Mouse (Mus musculus) heart, embryonic 16.5 days (tissue): Measurements from ENCODE around the gene Hist1h2bc. TPM values are rescaled to one million over a fixed set of nuclear protein-coding genes. Genes with fewer than 3 reads are reported as not detected.
"Not testable (repeated sequence)": the region's sequence is repeated elsewhere in the genome, so short reads cannot be mapped to it uniquely, and the experiment has no call there.

Experiments used
- ATAC-seq: fragments of 200-750 bp; cut with Nextera tagmentation; replicated peaks from 2 replicates; pipeline ENCODE4 v1.8.0; 2017; ENCODE audit warnings: moderate number of reproducible peaks; ENCODE audit not compliant: insufficient read depth, low FRiP score; ENCODE audit errors: extremely low read depth
- H3K27ac ChIP-seq: fragments of 300-500 bp; sonication (generic); 2 replicates; pipeline ENCODE4 v1.5.1; 2014; ENCODE audit warnings: mild to moderate bottlenecking, low read length, control low read depth, moderate library complexity
- H3K27me3 ChIP-seq: fragments of 300-500 bp; sonication (generic); 2 replicates; pipeline ENCODE4 v1.6.1; 2014; ENCODE audit warnings: low read length, mixed read lengths; ENCODE audit not compliant: control insufficient read depth, insufficient read depth
- H3K36me3 ChIP-seq: fragments of 300-500 bp; sonication (generic); 2 replicates; pipeline ENCODE4 v1.6.1; 2014; ENCODE audit not compliant: control insufficient read depth, insufficient read depth
- H3K4me1 ChIP-seq: fragments of 300-500 bp; sonication (generic); 2 replicates; pipeline ENCODE4 v1.6.1; 2014; ENCODE audit warnings: low read length, mixed read lengths; ENCODE audit not compliant: control insufficient read depth, insufficient read depth
- H3K4me2 ChIP-seq: fragments of 300-500 bp; sonication (generic); 2 replicates; pipeline ENCODE4 v1.6.1; 2014; ENCODE audit warnings: low read depth, mild to moderate bottlenecking, control low read depth, low read length
- H3K4me3 ChIP-seq: fragments of 300-500 bp; sonication (generic); 2 replicates; pipeline ENCODE4 v1.5.1; 2014; ENCODE audit warnings: mild to moderate bottlenecking, control low read depth, low read length
- H3K9ac ChIP-seq: fragments of 300-500 bp; sonication (generic); 2 replicates; pipeline ENCODE4 v1.6.1; 2014; ENCODE audit warnings: low read length, control low read depth
- H3K9me3 ChIP-seq: fragments of 300-500 bp; sonication (generic); replicated peaks from 2 replicates; pipeline ENCODE4 v1.6.1; 2016; ENCODE audit warnings: low read length; ENCODE audit not compliant: control insufficient read depth
- WGBS: fragments of 180-500 bp; shearing (Covaris S2); extraction: QIAGEN DNeasy Blood & Tissue Kit; methylation state at CpG from one replicate; pipeline ENCODE4 v1.1.7; 2014; 5-methylcytosine and 5-hydroxymethylcytosine counted together
- polyA plus RNA-seq: library from polyadenylated mRNA; unstranded; fragments of >200 nt; fragmentation: Nextera tagmentation; extraction: Ambion mirVana; gene quantifications from 2 replicates; pipeline ENCODE4 v1.2.1, GENCODE M21; 2015

Hist1h2bc gene
- polyA plus RNA-seq, 1 experiment from 2014 or later: 49.7 TPM

GRCm38 (mm10) chr13:23706771-23707170 is 22.8 kb downstream of the Hist1h2bc start:
- Histone ChIP-seq H3K36me3 (no peaks in the 10 kb centered on the region), H3K9me3 (no peaks in the 10 kb centered on the region), H3K4me3 (no peak overlapping the region), H3K27ac (no peak overlapping the region), H3K27me3 (no peaks in the 10 kb centered on the region), H3K9ac (no peak overlapping the region), H3K4me2 (no peak overlapping the region), H3K4me1 (peaks cover 12% of the 10 kb centered on the region)
- WGBS: 93% methylated on average over 12 of the region's 12 CpGs
- ATAC-seq: no peak

- no peak overlapping the region for H3K4me3 ChIP-seq
- no peaks in the 10 kb centered on the region for H3K9me3 ChIP-seq
- no peak overlapping the region; the same call in 1 of the 2 replicates for H3K27ac ChIP-seq
- no peaks in the 10 kb centered on the region for H3K36me3 ChIP-seq
- peaks cover 12% of the 10 kb centered on the region for H3K4me1 ChIP-seq
- H3K4me2 ChIP-seq: no peak overlapping the region
- WGBS: 75% methylated on average over 4 of the region's 4 CpGs
- ATAC-seq: no peak
- H3K9ac ChIP-seq: no peak overlapping the region
- H3K27me3 ChIP-seq: no peaks in the 10 kb centered on the region
These were observed 24.0 kb downstream of the Hist1h2bc start for GRCm38 (mm10) chr13:23708041-23708440.

- Histone ChIP-seq H3K36me3 (no peaks in the 10 kb centered on the region), H3K27me3 (no peaks in the 10 kb centered on the region), H3K9me3 (no peaks in the 10 kb centered on the region), H3K4me2 (no peak overlapping the region), H3K4me1 (peaks cover 12% of the 10 kb centered on the region), H3K27ac (no peak overlapping the region; the same call in 1 of the 2 replicates), H3K4me3 (no peak overlapping the region), H3K9ac (no peak overlapping the region)
- ATAC-seq: no peak
- 50% methylated on average over 4 of the region's 4 CpGs for WGBS
These were observed 24.7 kb downstream of the Hist1h2bc start for GRCm38 (mm10) chr13:23708654-23709053.

DNA sequence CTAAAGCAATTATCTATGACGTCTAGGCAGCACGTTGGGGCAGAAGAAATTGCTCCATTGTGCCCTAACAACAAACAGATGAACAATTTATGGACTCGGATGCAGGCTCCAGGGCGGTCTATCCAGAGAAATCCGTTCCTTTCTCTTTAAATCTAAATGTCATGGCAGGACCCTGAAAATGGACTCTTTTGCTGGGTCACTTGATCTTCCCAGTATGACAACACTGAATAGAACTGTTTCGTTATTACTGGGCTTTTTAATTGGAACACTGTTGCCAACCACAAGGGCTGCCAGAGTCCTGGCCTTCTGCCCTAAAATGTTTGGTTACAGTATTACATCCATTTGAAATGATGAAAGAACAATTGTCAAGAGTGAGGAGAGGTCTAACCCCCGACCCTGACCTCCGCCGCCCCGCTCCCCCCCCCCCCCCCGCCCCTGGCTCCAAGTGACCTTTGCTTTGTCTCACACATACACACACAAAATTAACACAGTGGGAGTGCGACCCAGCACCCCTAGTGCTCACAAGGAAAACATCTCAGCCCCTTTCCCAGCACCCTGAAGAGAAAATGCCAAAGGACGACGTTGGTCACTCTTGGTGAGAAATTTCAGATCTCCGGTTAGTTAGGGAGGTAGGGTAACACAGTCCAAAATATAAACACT is 25.8 kb downstream of the Hist1h2bc start:
- no peak for ATAC-seq
- peak overlapping the region; percentile 61 for H3K27ac ChIP-seq
- no peaks in the 10 kb centered on the region for H3K9me3 ChIP-seq
- peak overlapping the region; percentile 91 for H3K4me2 ChIP-seq
- H3K4me1 ChIP-seq: peaks cover 12% of the 10 kb centered on the region
- H3K9ac ChIP-seq: peak overlapping the region; percentile 79
- 32% methylated on average over 15 of the region's 15 CpGs for WGBS
- H3K27me3 ChIP-seq: no peaks in the 10 kb centered on the region
- H3K4me3 ChIP-seq: peak overlapping the region; percentile 65
- H3K36me3 ChIP-seq: no peaks in the 10 kb centered on the region

GRCm38 (mm10) chr13:23710374-23711089 is 26.5 kb downstream of the Hist1h2bc start, which contains the start of gene Hfe:
TSS of gene Hfe (minus strand) at chr13:23710854.
- Histone ChIP-seq H3K9me3 (no peaks in the 10 kb centered on the region), H3K9ac (peak within 1 kb of the TSS; percentile 79), H3K27me3 (no peaks in the 10 kb centered on the region), H3K4me2 (peak within 1 kb of the TSS; percentile 91), H3K27ac (peak within 1 kb of the TSS; percentile 61), H3K4me3 (peak within 1 kb of the TSS; percentile 65), H3K4me1 (peaks cover 12% of the 10 kb centered on the region), H3K36me3 (no peaks in the 10 kb centered on the region)
- WGBS: 3% methylated on average over 17 of the region's 17 CpGs
- peak; percentile 61 for ATAC-seq

- Histone ChIP-seq H3K4me3 (no peak overlapping the region), H3K9ac (no peak overlapping the region), H3K27ac (no peak overlapping the region), H3K36me3 (no peaks in the 10 kb centered on the region), H3K4me2 (no peak overlapping the region), H3K27me3 (no peaks in the 10 kb centered on the region), H3K9me3 (no peaks in the 10 kb centered on the region), H3K4me1 (no peaks in the 10 kb centered on the region)
- 52% methylated on average over 5 of the region's 5 CpGs for WGBS
- ATAC-seq: no peak
These were observed 32.5 kb downstream of the Hist1h2bc start for GRCm38 (mm10) chr13:23716261-23717042.

- no peak overlapping the region for H3K4me3 ChIP-seq
- H3K4me1 ChIP-seq: no peaks in the 10 kb centered on the region
- ATAC-seq: no peak
- no peaks in the 10 kb centered on the region for H3K27me3 ChIP-seq
- H3K9ac ChIP-seq: no peak overlapping the region
- no peak overlapping the region for H3K4me2 ChIP-seq
- H3K9me3 ChIP-seq: no peaks in the 10 kb centered on the region
- no peak overlapping the region for H3K27ac ChIP-seq
- no peaks in the 10 kb centered on the region for H3K36me3 ChIP-seq
- WGBS: 49% methylated on average over 11 of the region's 11 CpGs
These were observed 33.2 kb downstream of the Hist1h2bc start for GRCm38 (mm10) chr13:23717176-23717575.

- H3K4me3 ChIP-seq, H3K36me3 ChIP-seq, H3K27ac ChIP-seq, H3K9ac ChIP-seq, H3K4me2 ChIP-seq, H3K9me3 ChIP-seq, H3K4me1 ChIP-seq, ATAC-seq, H3K27me3 ChIP-seq: not testable (repeated sequence)
- WGBS: 29% methylated on average over 2 of the region's 2 CpGs
These were observed 33.7 kb downstream of the Hist1h2bc start for GRCm38 (mm10) chr13:23717593-23718245.
